Mouse (Mus musculus) spleen, adult 2 months (tissue): Measurements from ENCODE around the gene Rab4a.

Source experiments
- CTCF ChIP-seq: fragments of 200-500 bp; IDR thresholded peaks from 2 replicates; pipeline ENCODE4 v1.5.1; 2011; ENCODE audit warnings: mild to moderate bottlenecking, inconsistent platforms; ENCODE audit not compliant: insufficient read depth, insufficient read length, insufficient replicate concordance; ENCODE audit errors: extremely low read depth
- POLR2A ChIP-seq: fragments of 200-500 bp; IDR thresholded peaks from 2 replicates; pipeline ENCODE4 v1.6.1; 2011; ENCODE audit warnings: low read depth, low read length, inconsistent platforms

GRCm38 (mm10) chr8:123803639-123804038 is 2.1 kb upstream of the Rab4a start:
- TF ChIP-seq POLR2A, result no peak
- TF ChIP-seq CTCF, result no peak
